Mouse (Mus musculus) liver, adult 2 months (tissue): ENCODE data around the gene Dpysl5.

ENCODE experiments used
- CTCF ChIP-seq: fragments of 200-500 bp; IDR thresholded peaks from 2 replicates; pipeline ENCODE4 v1.5.1; 2011; ENCODE audit warnings: low read depth, low read length, control low read depth
- POLR2A ChIP-seq: fragments of 200-500 bp; IDR thresholded peaks from 2 replicates; pipeline ENCODE4 v1.6.1; 2011; ENCODE audit warnings: low read length, control low read depth; ENCODE audit not compliant: insufficient read depth; ENCODE audit errors: extremely low read depth

DNA sequence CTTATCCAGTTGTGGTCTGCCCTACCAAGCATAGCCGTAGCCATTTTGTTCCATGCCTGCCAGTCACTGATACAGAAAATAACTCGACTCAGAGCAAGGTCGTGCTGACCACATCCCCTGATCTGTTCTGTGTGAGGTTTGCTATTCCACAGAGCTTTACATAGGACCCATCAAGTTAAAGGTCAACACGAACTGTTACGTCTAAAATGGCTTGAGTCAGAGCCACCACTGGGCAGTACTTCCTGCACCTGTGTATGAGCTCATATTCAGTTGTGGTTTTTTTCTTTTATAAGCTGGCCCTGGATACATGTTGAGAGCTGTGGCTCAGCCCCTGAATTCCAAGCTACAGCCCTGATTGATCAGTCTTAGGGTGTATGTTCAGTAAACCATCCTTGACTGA, 31.8 kb upstream of the Dpysl5 start:
- TF ChIP-seq CTCF (no peak), POLR2A (no peak)
